Mouse (Mus musculus): ENCODE data around the gene 1500011B03Rik.

Gene 1500011B03Rik

DNA sequence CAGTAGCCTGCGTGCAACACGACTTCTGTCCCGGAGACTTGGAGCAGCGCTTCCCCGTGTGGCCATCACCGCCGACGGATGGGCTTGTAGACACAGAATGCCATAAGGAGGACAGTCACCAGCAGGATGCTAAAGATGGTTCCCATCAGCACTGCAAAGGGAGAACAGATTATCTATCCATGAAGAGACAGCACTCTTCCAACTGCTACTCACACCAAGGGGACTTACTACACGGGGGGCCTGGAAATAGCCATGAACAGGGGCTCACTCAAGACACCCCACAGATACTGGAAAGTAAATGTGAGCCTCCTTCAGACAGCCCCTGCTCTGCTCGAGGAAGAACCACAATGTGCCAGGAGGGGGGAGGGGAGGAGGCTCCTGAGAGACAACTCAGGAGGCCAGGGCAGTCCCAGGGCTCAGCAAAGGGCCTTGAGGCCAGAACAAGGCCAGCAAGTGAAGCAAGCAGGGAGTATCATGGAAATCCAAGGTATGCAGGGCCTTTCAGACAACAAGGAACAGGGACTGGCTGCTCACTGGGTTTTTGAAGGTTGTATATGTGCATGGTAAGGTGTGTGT, 14.0 kb downstream of the 1500011B03Rik start:
- no peak for DNase-seq (ENCODE audit: low read depth in 2 of 2, low spot score in 2 of 2)

- DNase-seq (ENCODE audit: low read depth in 2 of 2, low spot score in 2 of 2): no peak
These were observed 14.9 kb downstream of the 1500011B03Rik start for GRCm38 (mm10) chr5:114808385-114808784.

- no peak for DNase-seq (ENCODE audit: low read depth in 2 of 2, low spot score in 2 of 2)
These were observed 15.4 kb downstream of the 1500011B03Rik start for GRCm38 (mm10) chr5:114807893-114808292.

- no peak for DNase-seq (ENCODE audit: low read depth in 2 of 2, low spot score in 2 of 2)
These were observed 15.8 kb downstream of the 1500011B03Rik start for GRCm38 (mm10) chr5:114807468-114807867.

DNA sequence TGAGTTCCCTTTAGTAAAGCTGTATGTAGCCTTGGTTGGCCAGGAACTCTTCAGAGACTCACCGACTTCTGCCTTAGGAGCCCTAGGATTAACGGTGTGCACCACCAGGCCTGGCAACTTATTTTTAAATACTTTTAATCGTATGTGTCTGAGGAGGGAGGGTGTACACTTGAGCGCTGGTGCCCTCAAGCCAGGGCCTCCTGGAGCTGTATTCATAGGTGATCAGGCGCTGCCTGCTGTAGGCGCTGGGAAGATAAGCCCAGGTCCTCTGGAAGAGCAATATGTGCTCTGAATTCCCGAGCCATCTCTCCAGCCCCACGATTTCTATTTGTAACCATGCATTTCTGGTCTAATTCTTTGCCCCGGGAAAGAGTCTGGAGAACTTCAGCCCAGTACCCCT, 16.2 kb downstream of the 1500011B03Rik start:
- DNase-seq (ENCODE audit: low read depth in 2 of 2, low spot score in 2 of 2): no peak

DNA sequence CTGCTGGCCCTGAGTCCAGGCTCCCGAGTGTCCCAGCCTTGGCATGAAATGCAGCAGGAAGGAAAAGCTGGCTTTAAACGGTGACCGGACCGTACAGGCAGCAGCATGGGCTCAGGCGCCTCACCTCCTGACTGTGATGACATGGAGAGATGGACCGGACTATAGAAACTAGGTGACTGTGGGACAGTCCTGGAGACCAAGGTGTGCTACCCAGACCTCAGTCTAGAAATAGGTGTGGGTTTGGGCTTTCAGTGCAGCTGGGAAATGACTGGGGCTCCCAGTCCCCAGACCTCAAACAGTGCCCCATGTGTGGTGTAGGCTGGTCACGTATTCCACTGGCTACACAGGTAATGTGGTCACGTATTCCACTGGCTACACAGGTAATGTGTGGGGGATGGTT, 16.6 kb downstream of the 1500011B03Rik start:
- DNase-seq (ENCODE audit: low read depth in 2 of 2, low spot score in 2 of 2): no peak

- peak; percentile 28 to 33 for DNase-seq (ENCODE audit: low read depth in 2 of 2, low spot score in 2 of 2)
These were observed 17.6 kb downstream of the 1500011B03Rik start for GRCm38 (mm10) chr5:114805436-114806350.

DNA sequence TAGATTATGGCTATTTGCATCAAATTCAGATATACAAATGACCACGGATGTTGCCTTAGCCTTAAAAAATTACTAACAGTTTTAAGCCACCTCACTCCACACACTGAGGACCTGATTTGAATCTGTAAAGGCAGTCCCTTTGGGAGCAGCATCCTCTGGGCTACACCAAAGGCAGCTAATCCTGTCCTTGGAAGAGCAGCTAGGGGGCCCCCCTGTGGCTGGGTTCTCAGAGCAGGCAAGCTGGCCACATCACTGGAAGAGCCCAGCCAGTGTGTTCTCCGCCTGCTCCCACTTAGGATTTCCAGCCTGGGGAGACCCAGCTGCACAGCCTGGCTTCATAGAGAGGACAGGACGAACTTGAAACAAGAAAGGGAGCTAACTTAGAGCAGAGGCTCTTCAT, 18.3 kb downstream of the 1500011B03Rik start:
- no peak for DNase-seq (ENCODE audit: low read depth in 2 of 2, low spot score in 2 of 2)

GRCm38 (mm10) chr5:114804335-114804734, 18.9 kb downstream of the 1500011B03Rik start:
- no peak for DNase-seq (ENCODE audit: low read depth in 2 of 2, low spot score in 2 of 2)

GRCm38 (mm10) chr5:114803231-114803630, 20.0 kb downstream of the 1500011B03Rik start:
- no peak for DNase-seq (ENCODE audit: low read depth in 2 of 2, low spot score in 2 of 2)

DNA sequence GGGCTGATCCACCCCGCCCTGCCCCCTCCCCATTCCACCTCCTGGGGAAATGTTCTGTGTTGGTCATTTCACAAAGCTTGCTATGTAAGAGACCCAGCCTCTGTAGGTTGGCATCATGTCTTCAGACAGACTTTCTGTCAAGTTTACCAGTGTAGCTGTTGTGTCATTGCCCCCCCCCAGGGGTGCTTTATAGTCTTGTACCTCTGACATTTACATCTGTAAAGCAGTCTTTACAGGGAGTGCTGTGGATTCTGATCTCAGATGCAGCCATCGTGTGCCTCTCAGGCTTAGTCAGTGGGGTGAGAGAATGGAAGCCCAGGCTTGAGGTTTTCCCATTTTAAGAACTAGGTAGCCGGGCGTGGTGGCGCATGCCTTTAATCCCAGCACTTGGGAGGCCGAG, 21.4 kb downstream of the 1500011B03Rik start:
- no peak for DNase-seq (ENCODE audit: low read depth in 2 of 2, low spot score in 2 of 2)

GRCm38 (mm10) chr5:114801049-114801448, 22.2 kb downstream of the 1500011B03Rik start:
- DNase-seq (ENCODE audit: low read depth in 2 of 2, low spot score in 2 of 2): no peak

GRCm38 (mm10) chr5:114799848-114800247, 23.4 kb downstream of the 1500011B03Rik start:
- DNase-seq (ENCODE audit: low read depth in 2 of 2, low spot score in 2 of 2): no peak

DNA sequence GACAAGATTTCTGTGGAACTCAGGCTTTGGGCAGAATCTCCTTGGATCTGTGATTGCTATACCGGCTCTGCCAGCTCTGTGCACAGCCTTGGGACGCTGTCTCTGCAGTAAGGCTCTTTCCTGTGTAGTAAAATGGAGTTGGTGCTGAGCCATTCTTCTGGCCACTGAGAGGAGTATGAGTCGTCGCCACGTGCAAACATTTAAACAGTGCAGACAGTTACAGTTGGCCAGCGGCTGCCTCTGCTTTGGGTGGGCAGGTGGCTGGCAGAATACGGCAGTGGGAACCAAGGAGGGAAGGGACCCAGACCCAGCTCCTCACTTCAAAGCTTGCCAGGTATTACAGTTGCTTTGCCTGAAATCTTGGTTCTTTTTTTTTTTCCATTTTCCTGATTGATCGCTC, 26.0 kb downstream of the 1500011B03Rik start:
- DNase-seq (ENCODE audit: low read depth in 2 of 2, low spot score in 2 of 2): no peak

GRCm38 (mm10) chr5:114796299-114797012, 26.8 kb downstream of the 1500011B03Rik start:
- no peak for DNase-seq (ENCODE audit: low read depth in 2 of 2, low spot score in 2 of 2)

- no peak for DNase-seq (ENCODE audit: low read depth in 2 of 2, low spot score in 2 of 2)
These were observed 27.6 kb downstream of the 1500011B03Rik start for GRCm38 (mm10) chr5:114795653-114796052.

DNA sequence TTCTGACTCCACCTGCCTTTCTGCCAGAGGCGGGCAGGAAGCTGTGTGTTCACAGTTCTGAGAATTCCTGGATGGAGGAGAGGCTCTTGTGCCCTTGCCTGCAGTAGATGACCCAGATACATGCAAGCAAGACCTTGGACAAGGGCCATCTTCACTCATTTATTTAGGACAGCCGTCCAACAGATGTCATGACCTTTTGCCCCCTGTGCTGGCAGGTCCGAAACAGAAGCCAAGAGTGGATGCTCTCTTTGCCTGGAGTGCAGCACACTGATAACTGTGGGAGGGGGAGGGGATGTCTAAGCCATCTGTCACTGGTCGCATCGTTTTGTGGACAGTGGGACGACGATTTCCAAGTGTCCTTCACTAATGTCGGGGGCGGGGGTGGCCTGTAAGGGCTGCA, 28.0 kb downstream of the 1500011B03Rik start:
- no peak for DNase-seq (ENCODE audit: low read depth in 2 of 2, low spot score in 2 of 2)

GRCm38 (mm10) chr5:114794609-114795008, 28.7 kb downstream of the 1500011B03Rik start:
- DNase-seq (ENCODE audit: low read depth in 2 of 2, low spot score in 2 of 2): no peak

- DNase-seq (ENCODE audit: low read depth in 2 of 2, low spot score in 2 of 2): no peak
These were observed 30.0 kb downstream of the 1500011B03Rik start for GRCm38 (mm10) chr5:114793317-114793716.

DNA sequence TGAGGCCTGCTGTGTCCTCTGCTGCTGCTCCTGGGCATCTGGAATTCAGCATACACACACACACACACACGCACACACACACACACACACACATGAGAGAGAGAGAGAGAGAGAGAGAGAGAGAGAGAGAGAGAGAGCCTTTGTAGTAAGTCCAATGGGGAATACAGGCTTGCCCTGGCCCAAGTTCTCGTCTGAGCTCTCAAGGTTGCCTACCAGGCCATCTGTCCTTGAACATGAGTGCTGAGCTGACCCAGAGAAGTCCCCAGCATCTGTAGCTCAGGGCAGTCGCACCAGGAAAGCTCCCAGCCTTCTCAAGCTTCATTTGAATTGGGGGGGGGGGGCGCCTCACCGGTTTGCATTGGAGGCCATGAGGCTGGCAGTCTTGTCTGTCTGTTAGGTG, 38.1 kb downstream of the 1500011B03Rik start:
- DNase-seq (ENCODE audit: low read depth in 2 of 2, low spot score in 2 of 2): no peak

- DNase-seq (ENCODE audit: low read depth in 2 of 2, low spot score in 2 of 2): no peak
These were observed 38.6 kb downstream of the 1500011B03Rik start for GRCm38 (mm10) chr5:114784622-114785165.

Measured in CD8-positive naive resting alpha-beta T cell, adult 2 months (primary cell).